Mouse (Mus musculus): ENCODE measurements at regions not wholly inside any gene's neighbourhood (a gene's known extent, or its start where the extent isn't known, plus 50 kb on each side); places are given as distances from the start of the nearest gene placed in this dataset.

DNA sequence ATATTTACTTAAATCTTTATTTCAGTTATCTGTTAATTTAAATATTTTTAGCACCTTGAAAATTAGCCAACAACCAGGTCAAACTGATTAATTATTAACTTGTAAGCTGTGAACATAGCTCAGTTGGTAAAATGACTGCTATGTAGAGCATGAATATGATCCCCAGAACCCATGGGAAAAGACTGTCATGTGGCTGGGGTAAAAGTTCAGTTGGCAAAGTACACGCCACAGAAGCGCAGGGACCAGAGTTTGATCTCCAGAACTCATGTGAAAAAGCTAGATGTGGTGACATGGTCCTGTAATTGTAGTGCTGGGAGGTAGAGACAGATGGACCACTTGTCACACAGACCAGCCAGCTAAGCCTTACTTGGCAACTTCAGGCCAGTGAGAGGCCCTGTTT, 81.1 kb downstream of the Tex13c3 start:
- DNase-seq (ENCODE audit: low spot score in 2 of 2): no peak
- intact Hi-C loops (cut with DNase I): loop anchor here (5.0 kb wide), 1 partner anchor 52 kb away; no protein-coding TSS in a partner anchor
